Mouse (Mus musculus) cerebellum, adult 2 months (tissue): ENCODE data around the gene Fgd2.

ENCODE experiments used
- CTCF ChIP-seq: fragments of 200-500 bp; IDR thresholded peaks from 2 replicates; pipeline ENCODE4 v1.5.1; 2011; ENCODE audit warnings: low read depth, mild to moderate bottlenecking, control low read depth, low read length, moderate library complexity, borderline replicate concordance; ENCODE audit not compliant: insufficient read depth
- POLR2A ChIP-seq: fragments of 200-500 bp; IDR thresholded peaks from 2 replicates; pipeline ENCODE4 v1.6.1; 2011; ENCODE audit warnings: low read length, control low read depth, borderline replicate concordance; ENCODE audit not compliant: insufficient read depth

GRCm38 (mm10) chr17:29391280-29391679 lies 30.6 kb downstream of the Fgd2 start:
- TF ChIP-seq POLR2A (no peak), CTCF (no peak)
